Mouse (Mus musculus) G1E (cell line): ENCODE measurements at regions not wholly inside any gene's neighbourhood (a gene's known extent, or its start where the extent isn't known, plus 50 kb on each side); places are given as distances from the start of the nearest gene placed in this dataset.

Experiments used
- CTCF ChIP-seq: IDR thresholded peaks from 2 replicates; pipeline ENCODE4 v1.5.1; 2012; ENCODE audit warnings: low read depth, low read length, inconsistent platforms, mixed read lengths
- GATA1 ChIP-seq: IDR thresholded peaks from 2 replicates; pipeline ENCODE4 v1.6.1; 2012; ENCODE audit warnings: borderline replicate concordance, low read length, inconsistent platforms, mixed read lengths
- POLR2AphosphoS5 ChIP-seq: IDR thresholded peaks from 2 replicates; pipeline ENCODE4 v1.6.1; 2012; ENCODE audit warnings: low read depth, low read length, inconsistent platforms; ENCODE audit not compliant: insufficient replicate concordance

GRCm38 (mm10) chr2:133156537-133156936, 210.8 kb upstream of the Fermt1 start:
- no peak for TF ChIP-seq CTCF
- TF ChIP-seq GATA1 = no peak
- TF ChIP-seq POLR2AphosphoS5 = no peak
